ENCODE assay signal across 22 mouse cellular contexts in the genomic region with DNA sequence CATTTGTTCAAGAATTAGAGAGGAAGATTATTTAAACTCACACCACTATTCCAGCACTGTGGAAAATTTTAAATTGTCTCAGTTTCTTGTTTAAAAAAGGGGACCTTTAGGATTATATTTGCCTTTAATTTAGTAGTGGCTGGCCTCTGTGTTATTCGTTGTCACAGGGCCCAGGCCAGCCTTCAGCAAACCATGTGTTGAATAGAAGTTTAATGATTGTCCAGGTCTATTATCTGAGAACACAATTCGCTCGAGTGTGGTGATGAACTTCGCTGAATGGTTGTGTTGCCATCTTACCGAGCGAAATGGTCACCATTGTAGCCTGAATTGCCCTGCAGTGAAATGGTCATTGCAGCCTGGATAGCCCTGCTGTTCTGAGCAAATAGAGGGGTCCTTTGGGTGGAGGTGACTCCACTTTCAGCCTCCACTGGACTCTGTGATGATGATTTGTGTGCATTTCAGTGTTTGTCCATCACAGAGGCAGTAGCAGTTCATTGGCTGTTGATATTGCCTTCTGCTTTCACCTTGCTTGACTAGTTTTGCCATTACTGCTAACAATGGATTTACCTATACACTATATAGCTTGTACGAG.
DNase-seq lines count a peak whose midpoint lies in the region; ATAC-seq lines count a peak whose summit lies in the region.
"Had no signal": no experiment of that assay in that cellular context is flagged by ENCODE, and none has a peak within 500 bp of the region (broad histone marks: within the 10 kb centered on the region; RNA-seq: fewer than 3 reads in every experiment).

No protein-coding gene starts in this region.

- H3K4me1 ChIP-seq in heart, embryonic 11.5 days (ENCODE audit: control insufficient read depth, insufficient read depth, low read length), result no peaks in the 10 kb centered on the region
- peaks cover 10% of the 10 kb centered on the region for H3K4me1 ChIP-seq in kidney, embryonic 16.5 days (ENCODE audit: insufficient read depth, low read length)
- H3K4me1 ChIP-seq: embryonic facial prominence, embryonic 13.5 days; embryonic facial prominence, embryonic 15.5 days had no signal

- no peak overlapping the region for H3K9ac ChIP-seq in heart, embryonic 11.5 days (ENCODE audit: low read depth, low read length)
- no peak overlapping the region for H3K9ac ChIP-seq in kidney, embryonic 16.5 days (replicated peaks; ENCODE audit: low read length)
- H3K9ac ChIP-seq: embryonic facial prominence, embryonic 13.5 days; embryonic facial prominence, embryonic 15.5 days; forebrain, embryonic 12.5 days had no signal

- peak; percentile 61 for DNase-seq in heart, adult 11 months
- DNase-seq in kidney, adult 9 months, result peak; percentile 56
- DNase-seq in kidney, adult 8-10 months, result no peak
- DNase-seq in kidney, adult 11 months, result no peak
- DNase-seq: adrenal gland, adult 2 months; adrenal gland, postnatal 10 days; adrenal gland, postnatal 25 days; cerebellum, adult 11 months; cerebellum, adult 18-20 months; cerebellum, adult 8-10 months; cerebellum, adult 9-11 months; cerebellum, postnatal 14 days; cerebellum, postnatal 36 days had no signal

- no peak for ATAC-seq in heart, embryonic 11.5 days (replicated peaks; ENCODE audit: insufficient number of reproducible peaks, low FRiP score, low TSS enrichment)
- ATAC-seq in kidney, embryonic 16.5 days (ENCODE audit: low FRiP score, low TSS enrichment), result peak; percentile 70
- ATAC-seq: forebrain, embryonic 14.5 days; forebrain, embryonic 16.5 days had no signal

- no peaks in the 10 kb centered on the region for H3K36me3 ChIP-seq in heart, embryonic 11.5 days (ENCODE audit: control insufficient read depth, insufficient read depth, low read length)
- H3K36me3 ChIP-seq in kidney, embryonic 16.5 days (ENCODE audit: insufficient read depth, low read length), result no peaks in the 10 kb centered on the region
- H3K36me3 ChIP-seq: embryonic facial prominence, embryonic 13.5 days; embryonic facial prominence, embryonic 15.5 days; forebrain, embryonic 10.5 days; forebrain, embryonic 12.5 days had no signal

- no peak overlapping the region for H3K27ac ChIP-seq in heart, embryonic 11.5 days (ENCODE audit: low read depth, low read length)
- peak overlapping the region; percentile 29; the same call in 1 of the 2 replicates for H3K27ac ChIP-seq in kidney, embryonic 16.5 days (ENCODE audit: low read length)
- H3K27ac ChIP-seq: embryonic facial prominence, embryonic 13.5 days; embryonic facial prominence, embryonic 15.5 days; forebrain, embryonic 10.5 days; forebrain, embryonic 12.5 days had no signal

- H3K4me2 ChIP-seq in heart, embryonic 11.5 days, result no peak overlapping the region
- H3K4me2 ChIP-seq in kidney, embryonic 16.5 days (replicated peaks; ENCODE audit: low read depth, low read length), result no peak overlapping the region
- H3K4me2 ChIP-seq: embryonic facial prominence, embryonic 13.5 days; embryonic facial prominence, embryonic 15.5 days; forebrain, embryonic 12.5 days had no signal

- no peaks in the 10 kb centered on the region for H3K27me3 ChIP-seq in heart, embryonic 11.5 days (ENCODE audit: control insufficient read depth, insufficient read depth, low read length)
- H3K27me3 ChIP-seq in kidney, embryonic 16.5 days (ENCODE audit: insufficient read depth, low read length), result no peaks in the 10 kb centered on the region
- H3K27me3 ChIP-seq: embryonic facial prominence, embryonic 13.5 days; embryonic facial prominence, embryonic 15.5 days; forebrain, embryonic 12.5 days had no signal

- no peak overlapping the region for H3K4me3 ChIP-seq in heart, embryonic 11.5 days (ENCODE audit: low read depth, low read length)
- no peak overlapping the region for H3K4me3 ChIP-seq in kidney, embryonic 16.5 days (ENCODE audit: low read length)
- H3K4me3 ChIP-seq: embryonic facial prominence, embryonic 13.5 days; embryonic facial prominence, embryonic 15.5 days; erythroblast, embryonic 14.5 days; forebrain, embryonic 10.5 days; forebrain, embryonic 12.5 days had no signal

- H3K9me3 ChIP-seq in heart, embryonic 11.5 days (replicated peaks; ENCODE audit: control insufficient read depth, low read length), result no peaks in the 10 kb centered on the region
- no peaks in the 10 kb centered on the region for H3K9me3 ChIP-seq in kidney, embryonic 16.5 days (ENCODE audit: low read length)
- H3K9me3 ChIP-seq: embryonic facial prominence, embryonic 13.5 days; embryonic facial prominence, embryonic 15.5 days; forebrain, embryonic 10.5 days; forebrain, embryonic 12.5 days had no signal

- 81% methylated on average over 7 of the region's 7 CpGs for WGBS in heart, embryonic 11.5 days (ENCODE audit: insufficient replicate concordance)
- 39% methylated on average over 7 of the region's 7 CpGs for WGBS in kidney, embryonic 16.5 days

Comparison
In these comparisons a context has a peak if more than half of its experiments do, and no peak if none do; other contexts are left out.
1. DNase-seq: peak in heart, adult 11 months (single experiment) and kidney, adult 9 months (single experiment); none in kidney, adult 8-10 months (0 of 2) and kidney, adult 11 months (single experiment).